In genomic region chr1:64191242-64192220, GRCm38 (mm10) we compare ENCODE assay signal across 11 mouse cellular contexts.
DNase-seq lines count a peak whose midpoint lies in the region; ATAC-seq and TF ChIP-seq lines count a peak whose summit lies in the region.
"Had no signal": no experiment of that assay in that cellular context is flagged by ENCODE, and none has a peak within 500 bp of the region (broad histone marks: within the 10 kb centered on the region; RNA-seq: fewer than 3 reads in every experiment).

No protein-coding gene starts in this region.

- peak overlapping the region; percentile 23; the same call in 1 of the 2 replicates for H3K27ac ChIP-seq in hindbrain, embryonic 12.5 days
- peak overlapping the region; percentile 5; the same call in 1 of the 2 replicates for H3K27ac ChIP-seq in midbrain, embryonic 16.5 days (ENCODE audit: low read length)
- H3K27ac ChIP-seq in heart, embryonic 11.5 days (ENCODE audit: low read depth, low read length) = no peak overlapping the region

- DNase-seq in embryo, embryonic 11 days = peak; percentile 21
- DNase-seq in embryo, embryonic 9.5 days (ENCODE audit: extremely low spot score) = no peak
- peak; percentile 76 for DNase-seq in brain, embryonic 14.5 days (ENCODE audit: low read depth)
- DNase-seq in frontal cortex, postnatal 36 days (ENCODE audit: low spot score in 2 of 2) = no peak
- DNase-seq in right cerebral cortex, postnatal 10 days (ENCODE audit: low spot score in 2 of 2) = no peak
- DNase-seq: gastrocnemius, postnatal 10 days; kidney, adult 8-10 months; lung, postnatal 36 days had no signal

- H3K9me3 ChIP-seq in hindbrain, embryonic 12.5 days (replicated peaks) = no peaks in the 10 kb centered on the region
- no peaks in the 10 kb centered on the region for H3K9me3 ChIP-seq in midbrain, embryonic 16.5 days (replicated peaks; ENCODE audit: control insufficient read depth, low read length, poor library complexity, severe bottlenecking)
- H3K9me3 ChIP-seq in heart, embryonic 11.5 days (replicated peaks; ENCODE audit: control insufficient read depth, low read length) = no peaks in the 10 kb centered on the region

- H3K9ac ChIP-seq in hindbrain, embryonic 12.5 days = no peak overlapping the region
- no peak overlapping the region for H3K9ac ChIP-seq in midbrain, embryonic 16.5 days (ENCODE audit: low read depth, low read length)
- no peak overlapping the region for H3K9ac ChIP-seq in heart, embryonic 11.5 days (ENCODE audit: low read depth, low read length)

- WGBS in hindbrain, embryonic 12.5 days = 48% methylated on average over 11 of the region's 11 CpGs
- WGBS in midbrain, embryonic 16.5 days = 39% methylated on average over 11 of the region's 11 CpGs
- WGBS in heart, embryonic 11.5 days (ENCODE audit: insufficient replicate concordance) = 74% methylated on average over 11 of the region's 11 CpGs

- no peak overlapping the region for H3K4me3 ChIP-seq in hindbrain, embryonic 12.5 days
- H3K4me3 ChIP-seq in midbrain, embryonic 16.5 days (ENCODE audit: low read depth, low read length) = no peak overlapping the region
- H3K4me3 ChIP-seq in heart, embryonic 11.5 days (ENCODE audit: low read depth, low read length) = no peak overlapping the region

- no peaks in the 10 kb centered on the region for H3K36me3 ChIP-seq in hindbrain, embryonic 12.5 days
- H3K36me3 ChIP-seq in midbrain, embryonic 16.5 days (ENCODE audit: control insufficient read depth, insufficient read depth, low read length) = no peaks in the 10 kb centered on the region
- H3K36me3 ChIP-seq in heart, embryonic 11.5 days (ENCODE audit: control insufficient read depth, insufficient read depth, low read length) = no peaks in the 10 kb centered on the region

- TF ChIP-seq CTCF in brain, embryonic 14.5 days (IDR thresholded peaks at IDR 0.05; ENCODE audit: borderline replicate concordance, extremely low read depth, insufficient read depth, insufficient read length) = no peak

- no peaks in the 10 kb centered on the region for H3K27me3 ChIP-seq in hindbrain, embryonic 12.5 days
- no peaks in the 10 kb centered on the region for H3K27me3 ChIP-seq in midbrain, embryonic 16.5 days (ENCODE audit: control insufficient read depth, insufficient read depth, low read depth, low read length)
- H3K27me3 ChIP-seq in heart, embryonic 11.5 days (ENCODE audit: control insufficient read depth, insufficient read depth, low read length) = no peaks in the 10 kb centered on the region

- H3K4me2 ChIP-seq in hindbrain, embryonic 12.5 days (replicated peaks) = no peak overlapping the region
- no peak overlapping the region for H3K4me2 ChIP-seq in midbrain, embryonic 16.5 days (ENCODE audit: low read length)
- no peak overlapping the region for H3K4me2 ChIP-seq in heart, embryonic 11.5 days

- TF ChIP-seq POLR2A in brain, embryonic 14.5 days (IDR thresholded peaks at IDR 0.05; ENCODE audit: borderline replicate concordance, extremely low read depth, insufficient read depth, insufficient read length, poor library complexity, severe bottlenecking) = no peak

- H3K4me1 ChIP-seq in hindbrain, embryonic 12.5 days = peaks cover 44% of the 10 kb centered on the region
- peaks cover 29% of the 10 kb centered on the region for H3K4me1 ChIP-seq in midbrain, embryonic 16.5 days (ENCODE audit: control insufficient read depth, insufficient read depth, low read length)
- H3K4me1 ChIP-seq in heart, embryonic 11.5 days (ENCODE audit: control insufficient read depth, insufficient read depth, low read length) = peaks cover 9% of the 10 kb centered on the region; the same call in 1 of the 2 replicates

- ATAC-seq in hindbrain, embryonic 12.5 days (ENCODE audit: low FRiP score) = peak; percentile 47
- no peak for ATAC-seq in midbrain, embryonic 16.5 days
- ATAC-seq in heart, embryonic 11.5 days (replicated peaks; ENCODE audit: insufficient number of reproducible peaks, low FRiP score, low TSS enrichment) = no peak

Comparison
In these comparisons a context has a peak if more than half of its experiments do, and no peak if none do; other contexts are left out.
1. DNase-seq: peak in embryo, embryonic 11 days (single experiment) and brain, embryonic 14.5 days (single experiment); none in embryo, embryonic 9.5 days (single experiment), frontal cortex, postnatal 36 days (0 of 2) and right cerebral cortex, postnatal 10 days (0 of 2).